Mouse (Mus musculus): ENCODE data around the gene St3gal3. TPM values are rescaled to one million over a fixed set of nuclear protein-coding genes. Genes with fewer than 3 reads are reported as not detected.

St3gal3 gene
- polyA plus RNA-seq, 1 experiment from 2014 or later: 7.6 TPM

DNA sequence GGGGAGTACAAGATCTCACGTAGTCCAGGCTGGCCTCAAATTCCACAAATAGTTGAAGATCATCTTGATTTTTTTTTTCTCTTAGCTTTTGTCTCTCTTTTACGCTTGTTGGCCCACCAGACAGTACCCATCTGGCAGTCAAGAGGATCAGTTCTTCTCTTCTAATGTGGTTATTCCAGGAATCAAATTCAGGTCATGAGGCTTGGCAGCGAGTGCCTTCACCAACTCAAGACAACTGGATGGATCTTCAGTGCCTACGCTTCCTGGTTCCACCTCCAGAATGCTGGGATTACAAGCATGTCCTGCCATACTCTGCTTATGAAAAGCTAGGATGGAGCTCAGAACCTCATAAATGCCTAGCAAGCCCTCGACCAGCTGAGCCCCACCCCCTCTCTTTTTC, 3.4 kb downstream of the St3gal3 start:
- Histone ChIP-seq H3K4me2 (ENCODE audit: low read depth, low read length, severe bottlenecking) (no peak overlapping the region), H3K9me3 (ENCODE audit: control insufficient read depth, low read length) (no peaks in the 10 kb centered on the region), H3K36me3 (ENCODE audit: control insufficient read depth, insufficient read depth, low read length) (no peaks in the 10 kb centered on the region), H3K4me1 (replicated peaks; ENCODE audit: control insufficient read depth, insufficient read depth, low read length) (no peaks in the 10 kb centered on the region), H3K4me3 (ENCODE audit: low read depth, low read length) (no peak overlapping the region), H3K27me3 (ENCODE audit: control insufficient read depth, insufficient read depth, low read length) (no peaks in the 10 kb centered on the region), H3K9ac (ENCODE audit: low read length) (no peak overlapping the region), H3K27ac (ENCODE audit: low read depth, low read length) (no peak overlapping the region)
- 92% methylated on average over 5 of the region's 5 CpGs for WGBS
- no peak for ATAC-seq (replicated peaks; ENCODE audit: low FRiP score)
- no peak for DNase-seq (ENCODE audit: low spot score)

DNA sequence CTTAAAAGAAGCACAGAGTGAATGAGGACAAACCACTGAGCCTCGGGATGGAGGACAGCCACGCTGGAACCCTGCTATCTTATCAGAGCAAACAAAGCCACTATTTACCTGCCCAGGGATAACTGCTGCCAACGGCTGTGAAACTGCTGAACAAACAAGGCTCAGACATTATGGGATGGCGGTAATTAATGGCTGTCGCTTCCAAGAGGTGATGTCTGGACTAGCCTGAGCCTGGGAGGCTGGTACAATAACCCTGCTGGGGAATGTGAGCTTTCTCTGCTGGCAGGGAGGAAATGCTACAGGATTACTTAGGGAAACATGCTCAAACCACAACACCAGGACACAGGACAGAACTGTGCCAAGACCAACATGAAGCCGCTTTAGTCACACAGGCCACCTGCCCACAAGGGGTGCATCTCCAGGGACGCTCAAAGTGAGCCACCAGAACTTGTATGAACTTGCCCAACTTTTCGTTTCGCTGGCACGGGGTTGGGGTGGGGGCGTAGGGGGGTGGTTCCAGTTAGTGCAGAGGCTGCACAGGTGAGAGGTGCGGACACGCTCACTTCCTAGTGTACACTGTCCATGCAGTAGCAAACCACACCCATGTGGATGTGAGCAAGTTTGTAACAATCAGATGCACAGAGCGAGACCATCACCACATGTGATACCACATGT, 11.5 kb downstream of the St3gal3 start:
- Histone ChIP-seq H3K4me1 (replicated peaks; ENCODE audit: control insufficient read depth, insufficient read depth, low read length) (no peaks in the 10 kb centered on the region), H3K27ac (ENCODE audit: low read depth, low read length) (no peak overlapping the region), H3K9ac (ENCODE audit: low read length) (no peak overlapping the region), H3K9me3 (ENCODE audit: control insufficient read depth, low read length) (no peaks in the 10 kb centered on the region), H3K4me2 (ENCODE audit: low read depth, low read length, severe bottlenecking) (no peak overlapping the region), H3K27me3 (ENCODE audit: control insufficient read depth, insufficient read depth, low read length) (no peaks in the 10 kb centered on the region), H3K36me3 (ENCODE audit: control insufficient read depth, insufficient read depth, low read length) (no peaks in the 10 kb centered on the region), H3K4me3 (ENCODE audit: low read depth, low read length) (no peak overlapping the region)
- no peak for ATAC-seq (replicated peaks; ENCODE audit: low FRiP score)
- no peak for DNase-seq (ENCODE audit: low spot score)
- 87% methylated on average over 14 of the region's 14 CpGs for WGBS

DNA sequence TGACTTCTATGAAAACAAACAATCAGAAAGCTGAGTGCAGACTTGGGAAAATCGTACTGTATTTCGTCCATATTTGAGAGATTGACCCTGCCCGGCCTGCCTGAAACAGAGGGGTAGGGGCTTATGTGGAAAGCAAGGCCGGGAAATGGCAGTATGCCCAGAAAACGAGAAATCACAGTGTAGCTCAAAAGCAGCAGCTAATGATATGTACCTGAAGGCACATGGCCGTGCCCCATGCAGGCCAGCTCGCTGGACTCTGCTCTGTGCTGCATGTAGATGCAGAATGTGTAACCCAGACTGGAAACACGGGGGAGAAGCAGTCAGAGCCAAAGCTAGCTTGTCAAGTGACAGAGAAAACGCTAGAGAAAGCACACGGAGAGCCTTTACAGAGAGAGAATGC, 12.6 kb downstream of the St3gal3 start:
- H3K9me3 ChIP-seq (ENCODE audit: control insufficient read depth, low read length): no peaks in the 10 kb centered on the region
- DNase-seq (ENCODE audit: low spot score) (no peak), ATAC-seq (replicated peaks; ENCODE audit: low FRiP score) (no peak)
- H3K9ac ChIP-seq (ENCODE audit: low read length): no peak overlapping the region
- H3K27ac ChIP-seq (ENCODE audit: low read depth, low read length): no peak overlapping the region
- H3K27me3 ChIP-seq (ENCODE audit: control insufficient read depth, insufficient read depth, low read length): no peaks in the 10 kb centered on the region
- no peaks in the 10 kb centered on the region for H3K36me3 ChIP-seq (ENCODE audit: control insufficient read depth, insufficient read depth, low read length)
- no peak overlapping the region for H3K4me3 ChIP-seq (ENCODE audit: low read depth, low read length)
- WGBS: 89% methylated on average over 10 of the region's 10 CpGs
- H3K4me1 ChIP-seq (replicated peaks; ENCODE audit: control insufficient read depth, insufficient read depth, low read length): no peaks in the 10 kb centered on the region
- H3K4me2 ChIP-seq (ENCODE audit: low read depth, low read length, severe bottlenecking): no peak overlapping the region

DNA sequence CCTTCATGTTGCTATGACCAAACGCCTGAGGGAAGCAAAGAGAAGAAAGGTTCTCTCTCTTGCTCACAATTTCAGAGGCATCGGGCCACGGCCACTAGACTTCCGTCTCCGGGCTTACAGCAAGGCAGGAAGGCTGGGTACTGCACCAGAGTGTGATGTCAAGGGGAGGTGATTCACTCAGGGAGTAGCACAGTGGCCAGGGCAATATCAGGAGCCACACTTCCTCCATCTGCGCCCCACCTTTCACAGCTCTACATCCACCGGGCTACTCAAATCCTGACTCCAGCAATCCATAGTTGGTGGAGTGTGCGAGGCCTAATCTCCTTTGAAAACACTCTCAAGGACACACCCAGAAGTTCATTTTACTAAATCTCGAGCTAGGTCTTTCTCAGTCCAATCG, 17.1 kb downstream of the St3gal3 start:
- Histone ChIP-seq H3K9ac (ENCODE audit: low read length) (no peak overlapping the region), H3K4me3 (ENCODE audit: low read depth, low read length) (no peak overlapping the region), H3K9me3 (ENCODE audit: control insufficient read depth, low read length) (no peaks in the 10 kb centered on the region), H3K4me1 (replicated peaks; ENCODE audit: control insufficient read depth, insufficient read depth, low read length) (no peaks in the 10 kb centered on the region), H3K27me3 (ENCODE audit: control insufficient read depth, insufficient read depth, low read length) (no peaks in the 10 kb centered on the region), H3K36me3 (ENCODE audit: control insufficient read depth, insufficient read depth, low read length) (no peaks in the 10 kb centered on the region), H3K27ac (ENCODE audit: low read depth, low read length) (no peak overlapping the region), H3K4me2 (ENCODE audit: low read depth, low read length, severe bottlenecking) (no peak overlapping the region)
- DNase-seq (ENCODE audit: low spot score) (no peak), ATAC-seq (replicated peaks; ENCODE audit: low FRiP score) (no peak)
- WGBS: 92% methylated on average over 10 of the region's 10 CpGs

DNA sequence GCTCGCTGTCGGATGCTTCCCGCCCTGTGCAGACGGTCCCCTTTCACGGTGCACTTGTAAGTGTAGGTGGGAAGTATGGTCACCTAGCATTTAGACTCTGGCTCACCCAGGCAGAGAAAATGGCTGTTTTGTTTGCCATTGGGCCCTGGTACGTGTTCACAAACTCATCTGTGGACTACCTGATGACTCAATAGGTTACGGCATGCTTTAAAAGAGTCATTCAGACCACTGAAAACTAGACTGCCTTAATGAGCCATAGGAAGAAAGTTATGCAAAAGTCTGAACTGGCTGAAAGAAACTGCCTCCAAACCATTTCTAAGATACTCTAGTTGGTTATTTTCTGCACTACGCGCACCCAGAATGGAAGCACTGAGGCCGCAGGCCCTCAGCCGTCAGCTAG, 18.6 kb downstream of the St3gal3 start:
- WGBS: 95% methylated on average over 11 of the region's 11 CpGs
- no peaks in the 10 kb centered on the region for H3K4me1 ChIP-seq (replicated peaks; ENCODE audit: control insufficient read depth, insufficient read depth, low read length)
- no peak for DNase-seq (ENCODE audit: low spot score)
- H3K4me3 ChIP-seq (ENCODE audit: low read depth, low read length): no peak overlapping the region
- no peak overlapping the region for H3K9ac ChIP-seq (ENCODE audit: low read length)
- H3K27ac ChIP-seq (ENCODE audit: low read depth, low read length): no peak overlapping the region
- no peak overlapping the region for H3K4me2 ChIP-seq (ENCODE audit: low read depth, low read length, severe bottlenecking)
- no peak for ATAC-seq (replicated peaks; ENCODE audit: low FRiP score)
- no peaks in the 10 kb centered on the region for H3K36me3 ChIP-seq (ENCODE audit: control insufficient read depth, insufficient read depth, low read length)
- no peaks in the 10 kb centered on the region for H3K27me3 ChIP-seq (ENCODE audit: control insufficient read depth, insufficient read depth, low read length)
- no peaks in the 10 kb centered on the region for H3K9me3 ChIP-seq (ENCODE audit: control insufficient read depth, low read length)

DNA sequence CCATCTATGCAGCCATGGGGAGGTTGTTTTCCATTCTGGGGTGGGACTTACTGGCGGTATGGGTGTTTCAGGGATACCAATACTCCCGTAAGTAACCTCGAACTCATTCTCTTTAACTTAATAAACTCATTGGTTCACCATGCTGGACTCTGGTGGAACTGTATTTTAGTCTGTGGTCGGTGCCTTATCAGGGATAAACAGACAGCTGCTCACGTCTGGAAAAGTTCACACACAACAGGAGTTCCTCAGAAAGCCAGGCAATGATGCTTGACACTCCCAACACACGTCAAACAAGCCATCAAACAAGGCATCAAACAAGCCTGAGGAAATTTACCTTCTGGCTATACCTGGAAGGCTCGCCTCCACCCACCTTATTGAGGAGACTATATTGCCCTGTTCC, 19.6 kb downstream of the St3gal3 start:
- Histone ChIP-seq H3K9me3 (ENCODE audit: control insufficient read depth, low read length) (no peaks in the 10 kb centered on the region), H3K27ac (ENCODE audit: low read depth, low read length) (no peak overlapping the region), H3K4me1 (replicated peaks; ENCODE audit: control insufficient read depth, insufficient read depth, low read length) (no peaks in the 10 kb centered on the region), H3K36me3 (ENCODE audit: control insufficient read depth, insufficient read depth, low read length) (no peaks in the 10 kb centered on the region), H3K9ac (ENCODE audit: low read length) (no peak overlapping the region), H3K4me2 (ENCODE audit: low read depth, low read length, severe bottlenecking) (no peak overlapping the region), H3K27me3 (ENCODE audit: control insufficient read depth, insufficient read depth, low read length) (no peaks in the 10 kb centered on the region), H3K4me3 (ENCODE audit: low read depth, low read length) (no peak overlapping the region)
- DNase-seq (ENCODE audit: low spot score) (no peak), ATAC-seq (replicated peaks; ENCODE audit: low FRiP score) (no peak)
- 92% methylated on average over 7 of the region's 7 CpGs for WGBS

DNA sequence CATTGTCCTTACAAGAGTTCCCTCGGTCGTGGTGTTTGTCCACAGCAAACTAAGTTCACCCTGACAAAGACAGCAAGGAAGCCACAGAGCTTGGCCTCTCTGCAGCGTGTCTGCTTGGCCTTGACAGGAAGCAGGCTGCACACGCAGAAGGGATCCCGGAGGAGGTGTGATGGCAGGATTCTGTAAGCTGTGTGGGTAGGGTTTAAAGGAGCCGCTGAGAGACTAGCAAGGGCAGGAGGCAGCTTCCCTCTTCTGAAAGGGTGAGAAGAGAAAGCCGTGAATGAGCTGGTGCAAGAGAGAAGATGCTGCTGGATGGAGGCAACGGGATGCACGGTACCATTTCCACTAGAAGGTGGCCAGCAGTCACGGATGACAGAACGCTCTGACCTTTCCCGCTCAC, 22.1 kb downstream of the St3gal3 start:
- no peaks in the 10 kb centered on the region for H3K27me3 ChIP-seq (ENCODE audit: control insufficient read depth, insufficient read depth, low read length)
- no peak overlapping the region for H3K4me2 ChIP-seq (ENCODE audit: low read depth, low read length, severe bottlenecking)
- no peaks in the 10 kb centered on the region for H3K9me3 ChIP-seq (ENCODE audit: control insufficient read depth, low read length)
- no peak overlapping the region for H3K4me3 ChIP-seq (ENCODE audit: low read depth, low read length)
- H3K4me1 ChIP-seq (replicated peaks; ENCODE audit: control insufficient read depth, insufficient read depth, low read length): no peaks in the 10 kb centered on the region
- no peak for ATAC-seq (replicated peaks; ENCODE audit: low FRiP score)
- H3K9ac ChIP-seq (ENCODE audit: low read length): no peak overlapping the region
- H3K27ac ChIP-seq (ENCODE audit: low read depth, low read length): no peak overlapping the region
- no peaks in the 10 kb centered on the region for H3K36me3 ChIP-seq (ENCODE audit: control insufficient read depth, insufficient read depth, low read length)
- 86% methylated on average over 12 of the region's 12 CpGs for WGBS
- no peak for DNase-seq (ENCODE audit: low spot score)

DNA sequence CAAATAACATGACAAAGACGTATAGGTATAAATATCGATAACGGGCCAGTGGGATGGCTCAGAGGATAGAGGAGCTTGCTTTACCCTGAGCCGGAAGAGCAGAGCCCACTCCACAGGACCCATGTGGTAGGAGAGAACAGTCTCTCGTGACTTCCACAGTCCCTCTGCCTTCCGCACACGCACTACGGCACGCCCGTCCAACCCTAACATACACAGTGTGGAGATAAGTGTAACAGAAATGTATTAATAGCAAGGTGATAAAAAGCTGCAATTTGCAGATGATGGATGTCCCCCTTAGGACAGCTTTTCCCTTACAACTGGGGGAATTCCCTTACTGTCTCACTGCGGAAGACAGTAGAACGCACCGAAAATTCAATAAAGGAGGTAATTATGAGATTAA, 25.1 kb downstream of the St3gal3 start:
- no peak for ATAC-seq (replicated peaks; ENCODE audit: low FRiP score)
- no peaks in the 10 kb centered on the region for H3K36me3 ChIP-seq (ENCODE audit: control insufficient read depth, insufficient read depth, low read length)
- H3K4me3 ChIP-seq (ENCODE audit: low read depth, low read length): no peak overlapping the region
- no peaks in the 10 kb centered on the region for H3K4me1 ChIP-seq (replicated peaks; ENCODE audit: control insufficient read depth, insufficient read depth, low read length)
- no peak overlapping the region for H3K27ac ChIP-seq (ENCODE audit: low read depth, low read length)
- H3K4me2 ChIP-seq (ENCODE audit: low read depth, low read length, severe bottlenecking): no peak overlapping the region
- DNase-seq (ENCODE audit: low spot score): no peak
- no peaks in the 10 kb centered on the region for H3K27me3 ChIP-seq (ENCODE audit: control insufficient read depth, insufficient read depth, low read length)
- no peak overlapping the region for H3K9ac ChIP-seq (ENCODE audit: low read length)
- no peaks in the 10 kb centered on the region for H3K9me3 ChIP-seq (ENCODE audit: control insufficient read depth, low read length)
- WGBS: 94% methylated on average over 13 of the region's 13 CpGs

DNA sequence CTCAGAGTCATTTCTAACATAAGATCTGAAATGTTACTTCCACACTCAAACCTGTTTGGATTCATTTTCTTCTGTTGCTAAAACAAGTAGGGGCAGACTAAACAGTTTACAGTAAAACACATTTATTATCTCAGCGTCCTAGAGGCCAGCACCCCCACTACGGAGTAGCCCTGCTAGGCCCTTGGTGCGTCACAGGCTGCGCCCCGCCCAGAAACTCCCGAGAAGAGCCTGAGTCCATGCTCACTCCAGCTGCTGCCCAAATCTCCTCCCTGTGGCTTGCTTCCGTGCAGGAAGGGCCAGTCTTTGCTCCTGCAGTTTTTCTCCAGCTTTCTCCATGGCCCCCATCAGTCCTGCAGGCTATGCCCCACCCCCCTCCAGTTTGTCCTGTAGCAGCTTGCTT, 25.9 kb downstream of the St3gal3 start:
- no peaks in the 10 kb centered on the region for H3K27me3 ChIP-seq (ENCODE audit: control insufficient read depth, insufficient read depth, low read length)
- H3K4me1 ChIP-seq (replicated peaks; ENCODE audit: control insufficient read depth, insufficient read depth, low read length): no peaks in the 10 kb centered on the region
- H3K9ac ChIP-seq (ENCODE audit: low read length): no peak overlapping the region
- H3K9me3 ChIP-seq (ENCODE audit: control insufficient read depth, low read length): no peaks in the 10 kb centered on the region
- WGBS: 83% methylated on average over 7 of the region's 7 CpGs
- H3K27ac ChIP-seq (ENCODE audit: low read depth, low read length): no peak overlapping the region
- H3K4me2 ChIP-seq (ENCODE audit: low read depth, low read length, severe bottlenecking): no peak overlapping the region
- H3K36me3 ChIP-seq (ENCODE audit: control insufficient read depth, insufficient read depth, low read length): no peaks in the 10 kb centered on the region
- no peak for ATAC-seq (replicated peaks; ENCODE audit: low FRiP score)
- no peak for DNase-seq (ENCODE audit: low spot score)
- no peak overlapping the region for H3K4me3 ChIP-seq (ENCODE audit: low read depth, low read length)
